Mouse (Mus musculus) midbrain, embryonic 12.5 days (tissue): ENCODE measurements at regions not wholly inside any gene's neighbourhood (a gene's known extent, or its start where the extent isn't known, plus 50 kb on each side); places are given as distances from the start of the nearest gene placed in this dataset.
A peak's percentile ranks its signal among the peaks of the same experiment; 100 is the strongest.

Source experiments
- ATAC-seq: fragments of 200-750 bp; cut with Nextera tagmentation; 2 replicates; pipeline ENCODE4 v1.8.0; 2017; ENCODE audit warnings: low read depth, moderate TSS enrichment, moderate library complexity; ENCODE audit not compliant: low FRiP score
- H3K27ac ChIP-seq: fragments of 300-500 bp; sonication (generic); replicated peaks from 2 replicates; pipeline ENCODE4 v1.5.1; 2016; ENCODE audit warnings: mild to moderate bottlenecking
- H3K27me3 ChIP-seq: fragments of 300-500 bp; sonication (generic); 2 replicates; pipeline ENCODE4 v1.6.1; 2016; ENCODE audit warnings: mild to moderate bottlenecking
- H3K36me3 ChIP-seq: fragments of 300-500 bp; sonication (generic); 2 replicates; pipeline ENCODE4 v1.6.1; 2016
- H3K4me1 ChIP-seq: fragments of 300-500 bp; sonication (generic); 2 replicates; pipeline ENCODE4 v1.6.1; 2016
- H3K4me2 ChIP-seq: fragments of 300-500 bp; sonication (generic); replicated peaks from 2 replicates; pipeline ENCODE4 v1.6.1; 2016; ENCODE audit warnings: mild to moderate bottlenecking, moderate library complexity
- H3K4me3 ChIP-seq: fragments of 300-500 bp; sonication (generic); 2 replicates; pipeline ENCODE4 v1.5.1; 2016; ENCODE audit warnings: mild to moderate bottlenecking
- H3K9ac ChIP-seq: fragments of 300-500 bp; sonication (generic); replicated peaks from 2 replicates; pipeline ENCODE4 v1.6.1; 2016; ENCODE audit warnings: mild to moderate bottlenecking, moderate library complexity
- H3K9me3 ChIP-seq: fragments of 300-500 bp; sonication (generic); 2 replicates; pipeline ENCODE4 v1.6.1; 2016; ENCODE audit warnings: mild to moderate bottlenecking
- WGBS: fragments of 180-500 bp; shearing (Covaris S2); methylation state at CpG from one replicate; pipeline ENCODE4 v1.1.7; 2016; 5-methylcytosine and 5-hydroxymethylcytosine counted together

DNA sequence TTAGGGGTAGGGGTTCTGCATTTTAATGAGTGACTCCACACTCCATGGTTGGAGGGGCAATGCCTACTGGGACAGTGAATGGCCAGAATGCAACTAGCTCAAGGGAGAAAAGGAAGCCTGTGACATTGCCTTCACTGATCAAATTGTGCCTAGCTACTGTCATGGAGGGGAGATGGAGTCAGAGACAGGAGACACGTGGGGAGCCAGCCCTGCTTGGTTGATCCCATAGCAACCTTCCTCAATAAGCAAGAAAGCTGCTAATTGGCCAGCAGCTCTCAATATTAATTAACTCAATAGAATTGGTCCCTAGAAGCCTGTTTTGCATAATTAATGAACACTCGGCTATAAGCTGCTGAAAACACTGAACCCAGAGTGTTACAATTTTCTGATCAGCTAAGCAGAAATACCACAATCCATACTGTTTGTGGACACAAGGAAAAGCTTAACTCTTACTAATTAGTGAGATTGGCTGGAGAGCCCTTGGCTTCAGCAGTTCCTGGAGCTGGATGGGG lies 233.7 kb upstream of the Eif4g2 start:
- H3K27me3 ChIP-seq: no peaks in the 10 kb centered on the region
- no peak for ATAC-seq
- no peaks in the 10 kb centered on the region for H3K9me3 ChIP-seq
- no peaks in the 10 kb centered on the region for H3K36me3 ChIP-seq
- H3K27ac ChIP-seq: no peak overlapping the region
- no peak overlapping the region for H3K4me3 ChIP-seq
- no peak overlapping the region for H3K4me2 ChIP-seq
- 68% methylated on average over 2 of the region's 2 CpGs for WGBS
- no peak overlapping the region for H3K9ac ChIP-seq
- no peaks in the 10 kb centered on the region for H3K4me1 ChIP-seq

DNA sequence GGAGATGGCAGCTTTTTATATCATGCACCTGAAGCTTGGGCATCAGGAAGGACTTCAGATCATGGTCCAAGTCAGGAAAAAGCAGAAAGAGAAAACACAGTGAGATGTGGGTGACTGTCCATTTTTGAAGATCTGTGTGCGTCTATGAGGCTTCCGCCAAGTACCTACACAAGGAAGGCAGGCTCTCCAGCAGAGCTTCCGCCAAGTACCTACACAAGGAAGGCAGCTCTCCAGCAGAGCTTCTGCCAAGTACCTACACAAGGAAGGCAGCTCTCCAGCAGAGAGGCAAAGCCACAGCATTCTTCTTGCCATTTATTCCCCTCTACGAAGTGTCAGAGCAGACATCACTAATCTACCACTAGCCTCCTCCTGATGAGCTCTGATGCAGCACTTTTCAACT lies 231.1 kb upstream of the Eif4g2 start:
- Histone ChIP-seq H3K4me1 (no peaks in the 10 kb centered on the region), H3K36me3 (no peaks in the 10 kb centered on the region), H3K9me3 (no peaks in the 10 kb centered on the region), H3K27me3 (no peaks in the 10 kb centered on the region), H3K4me2 (no peak overlapping the region), H3K4me3 (no peak overlapping the region), H3K27ac (no peak overlapping the region), H3K9ac (no peak overlapping the region)
- WGBS: 91% methylated on average over 4 of the region's 4 CpGs
- no peak for ATAC-seq

DNA sequence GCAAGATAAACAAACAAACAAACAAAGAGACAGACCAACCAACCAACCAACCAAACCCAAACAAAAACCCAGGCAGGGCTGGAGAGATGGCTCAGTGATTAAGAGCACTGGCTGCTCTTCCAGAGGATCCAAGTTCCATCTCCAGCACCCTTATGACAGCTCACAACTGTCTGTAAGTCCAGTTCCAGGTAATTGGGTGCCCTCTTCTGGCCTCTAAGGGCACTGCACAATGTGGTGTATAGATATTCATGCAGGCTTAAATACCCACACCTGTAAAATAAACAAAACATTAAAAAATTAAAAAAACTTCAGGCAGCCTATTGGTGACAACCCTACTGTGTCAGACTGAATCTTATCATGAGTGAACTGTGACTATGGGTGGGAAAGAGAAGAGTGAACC lies 222.4 kb upstream of the Eif4g2 start:
- no peak overlapping the region for H3K4me3 ChIP-seq
- no peak for ATAC-seq

DNA sequence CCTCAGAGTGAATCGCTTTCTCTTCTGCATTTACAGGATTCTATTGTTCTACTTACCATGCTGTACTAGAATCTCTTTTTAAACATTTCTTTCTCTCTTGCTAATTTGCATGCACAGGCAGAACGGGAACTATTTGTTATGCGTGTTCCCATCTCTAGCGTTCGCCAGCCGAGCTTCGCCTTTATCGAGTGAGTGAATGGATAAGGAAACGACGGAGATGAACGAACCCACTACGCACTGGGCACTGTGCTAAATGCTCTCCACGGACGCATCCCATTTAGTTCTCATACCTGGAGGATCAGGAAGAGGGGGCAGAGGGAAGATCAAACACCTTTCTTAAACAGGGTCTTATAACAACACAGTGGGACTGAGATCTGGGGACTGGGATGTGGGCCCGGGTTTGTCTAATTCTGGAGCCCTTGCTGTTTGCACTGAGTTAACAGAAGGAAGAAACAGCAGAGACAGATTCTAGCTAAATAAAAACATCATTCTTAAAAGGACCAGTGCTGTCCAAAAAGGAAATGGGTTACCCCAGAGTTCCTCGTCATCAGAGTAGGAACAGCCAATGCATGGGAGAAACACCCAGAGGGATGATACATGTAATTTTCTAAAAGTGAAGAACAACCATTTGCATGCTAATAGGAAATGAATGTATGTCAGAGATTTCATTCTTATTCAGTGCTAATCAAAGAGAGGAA lies 219.1 kb upstream of the Eif4g2 start:
- no peak overlapping the region for H3K27ac ChIP-seq
- no peaks in the 10 kb centered on the region for H3K27me3 ChIP-seq
- ATAC-seq: peak; percentile 56; the same call in 1 of the 2 replicates
- no peak overlapping the region for H3K9ac ChIP-seq
- no peaks in the 10 kb centered on the region for H3K36me3 ChIP-seq
- WGBS: 51% methylated on average over 16 of the region's 16 CpGs
- peaks cover 17% of the 10 kb centered on the region for H3K4me1 ChIP-seq
- no peaks in the 10 kb centered on the region for H3K9me3 ChIP-seq
- H3K4me2 ChIP-seq: 0 out of 2 replicates have a peak overlapping the region, but pooled peaks have one; percentile 1
- H3K4me3 ChIP-seq: no peak overlapping the region

More for the DNA sequence above, 222.4 kb upstream of the Eif4g2 start:
- Histone ChIP-seq H3K27me3 (no peaks in the 10 kb centered on the region), H3K4me1 (peaks cover 7% of the 10 kb centered on the region), H3K9me3 (no peaks in the 10 kb centered on the region), H3K36me3 (no peaks in the 10 kb centered on the region), H3K9ac (no peak overlapping the region), H3K27ac (no peak overlapping the region), H3K4me2 (no peak overlapping the region)

DNA sequence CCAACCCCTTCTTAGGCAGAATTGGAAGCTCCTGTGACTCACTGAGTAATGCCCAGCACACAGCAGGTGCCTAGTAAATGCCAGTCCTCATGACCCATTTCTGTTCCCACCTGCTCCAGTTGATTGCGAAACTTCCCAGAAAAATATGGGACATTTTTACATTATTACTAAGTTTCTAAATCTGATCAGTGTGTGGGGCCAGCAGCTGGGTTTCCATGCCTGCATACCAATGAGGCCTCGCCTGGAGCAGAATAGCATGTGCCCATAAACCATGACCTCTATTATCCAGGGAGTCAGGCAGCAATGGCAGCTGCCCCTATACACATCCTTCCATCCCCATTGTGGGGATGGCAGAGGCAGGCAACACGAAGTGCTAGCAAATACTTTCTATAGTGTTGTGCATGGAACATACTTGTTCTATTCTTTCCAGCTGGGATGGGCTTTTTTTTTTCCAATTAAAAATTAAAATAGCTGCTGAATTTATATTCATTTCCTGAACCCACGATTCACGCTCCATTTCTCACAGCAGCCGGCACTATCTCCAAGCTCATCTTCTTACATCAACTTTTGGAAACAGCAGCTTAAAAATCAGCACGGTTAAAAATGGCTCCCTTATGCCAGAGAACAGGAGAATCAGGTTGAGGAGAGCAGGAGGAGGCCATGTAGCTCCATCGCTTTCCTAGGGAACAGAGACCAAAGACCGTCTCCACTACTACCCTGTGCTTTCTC lies 214.5 kb upstream of the Eif4g2 start:
- WGBS: 71% methylated on average over 9 of the region's 9 CpGs
- Histone ChIP-seq H3K27ac (no peak overlapping the region; the same call in 1 of the 2 replicates), H3K4me2 (no peak overlapping the region), H3K36me3 (no peaks in the 10 kb centered on the region), H3K9me3 (no peaks in the 10 kb centered on the region), H3K9ac (no peak overlapping the region), H3K4me3 (no peak overlapping the region), H3K4me1 (peaks cover 19% of the 10 kb centered on the region), H3K27me3 (no peaks in the 10 kb centered on the region)
- peak; percentile 56; the same call in 1 of the 2 replicates for ATAC-seq

DNA sequence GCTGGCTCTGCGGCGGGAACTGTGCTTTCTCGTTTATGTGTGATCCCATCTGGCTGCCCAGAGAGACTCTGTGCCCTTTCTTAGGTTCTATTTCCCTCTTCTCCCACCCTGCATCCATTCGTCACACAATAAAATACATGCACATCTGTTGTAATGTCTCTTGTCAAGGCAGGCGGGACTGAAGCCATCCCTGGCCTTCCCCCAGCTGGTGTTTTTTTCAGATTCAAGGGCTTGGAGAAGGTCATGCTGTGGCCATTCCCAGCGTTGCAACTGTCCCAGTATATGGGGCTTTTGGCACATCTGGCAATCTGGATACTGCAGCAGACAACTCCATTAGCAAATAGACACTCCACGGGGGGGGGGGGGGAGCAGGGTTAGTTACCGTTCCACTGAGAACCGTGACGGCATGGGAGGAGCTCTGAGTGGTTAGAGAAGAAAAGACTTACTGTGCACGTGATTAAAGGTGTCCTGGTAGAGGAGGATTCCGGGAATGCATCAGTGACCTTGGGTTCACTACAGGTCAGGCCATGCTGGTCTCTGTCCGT lies 200.7 kb upstream of the Eif4g2 start:
- no peaks in the 10 kb centered on the region for H3K27me3 ChIP-seq
- H3K4me2 ChIP-seq: no peak overlapping the region
- no peak overlapping the region for H3K4me3 ChIP-seq
- no peak overlapping the region for H3K27ac ChIP-seq
- peaks cover 5% of the 10 kb centered on the region; the same call in 1 of the 2 replicates for H3K4me1 ChIP-seq
- H3K9ac ChIP-seq: no peak overlapping the region
- no peak for ATAC-seq
- H3K9me3 ChIP-seq: no peaks in the 10 kb centered on the region
- 46% methylated on average over 13 of the region's 13 CpGs for WGBS
- no peaks in the 10 kb centered on the region for H3K36me3 ChIP-seq

DNA sequence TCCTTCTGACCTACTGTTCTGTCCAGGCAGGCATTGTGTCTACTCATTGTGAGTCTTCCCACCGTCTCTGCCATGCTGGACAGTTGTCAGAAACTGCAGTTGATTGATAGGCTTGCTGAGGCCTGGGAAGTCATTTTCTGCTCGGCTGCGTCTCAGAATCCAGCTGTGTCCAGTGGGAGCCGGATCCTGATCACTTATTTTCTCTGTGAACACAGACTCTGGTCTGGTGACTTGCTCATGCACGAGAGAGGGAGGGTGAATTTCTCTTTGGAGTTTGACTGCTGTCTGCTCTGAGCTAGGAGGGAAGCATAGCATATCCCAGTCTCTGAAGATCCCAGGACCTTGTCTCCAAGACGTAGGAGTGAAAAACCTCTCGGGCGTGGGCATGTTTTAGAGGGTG lies 199.5 kb upstream of the Eif4g2 start:
- H3K4me2 ChIP-seq: no peak overlapping the region
- 66% methylated on average over 8 of the region's 8 CpGs for WGBS
- H3K9me3 ChIP-seq: no peaks in the 10 kb centered on the region
- no peak overlapping the region for H3K27ac ChIP-seq
- ATAC-seq: no peak
- no peaks in the 10 kb centered on the region for H3K36me3 ChIP-seq
- H3K4me3 ChIP-seq: no peak overlapping the region
- H3K4me1 ChIP-seq: peaks cover 5% of the 10 kb centered on the region; the same call in 1 of the 2 replicates
- no peaks in the 10 kb centered on the region for H3K27me3 ChIP-seq
- no peak overlapping the region for H3K9ac ChIP-seq

DNA sequence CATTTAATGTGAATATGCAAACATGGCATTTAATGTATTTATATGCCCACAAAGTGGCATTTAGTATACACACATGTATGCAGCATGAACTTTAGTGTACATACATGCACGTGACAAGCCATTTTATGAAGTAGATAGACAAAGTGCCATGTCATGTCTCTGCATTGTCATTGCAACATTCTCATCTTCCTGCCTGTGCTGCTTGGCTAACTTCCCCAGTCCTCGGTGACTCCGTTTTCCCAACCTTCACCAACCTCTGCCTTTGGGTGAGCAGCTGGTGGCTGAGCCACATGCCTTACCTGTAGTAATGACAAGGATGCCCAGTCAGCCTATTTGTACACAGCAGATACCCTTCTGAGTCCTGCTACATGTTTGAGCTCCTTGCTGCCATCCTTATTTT lies 194.9 kb upstream of the Eif4g2 start:
- no peak overlapping the region for H3K4me3 ChIP-seq
- H3K4me2 ChIP-seq: no peak overlapping the region
- H3K4me1 ChIP-seq: no peaks in the 10 kb centered on the region
- H3K27ac ChIP-seq: no peak overlapping the region
- H3K27me3 ChIP-seq: no peaks in the 10 kb centered on the region
- H3K9ac ChIP-seq: no peak overlapping the region
- H3K9me3 ChIP-seq: no peaks in the 10 kb centered on the region
- WGBS: 86% methylated on average over 3 of the region's 3 CpGs
- ATAC-seq: no peak
- H3K36me3 ChIP-seq: no peaks in the 10 kb centered on the region

DNA sequence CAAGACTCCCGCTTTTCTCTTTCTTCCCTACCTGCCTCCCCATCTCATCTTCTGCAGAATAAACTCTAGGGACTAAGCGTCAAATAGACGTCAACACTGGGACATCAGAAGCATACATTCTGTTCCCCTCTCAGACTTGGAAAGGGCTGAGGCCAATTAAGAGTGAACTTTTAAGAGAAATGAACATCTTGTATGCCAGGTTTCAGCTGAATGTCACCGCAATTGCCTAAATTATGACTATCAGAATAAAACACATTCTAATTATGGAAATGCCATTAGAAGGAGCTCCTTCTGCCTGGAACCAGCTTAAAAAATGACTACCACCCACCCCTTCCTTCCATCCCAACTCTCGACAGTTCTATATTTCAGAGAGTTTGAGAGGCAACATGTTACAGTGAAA lies 191.0 kb upstream of the Eif4g2 start:
- Histone ChIP-seq H3K4me2 (no peak overlapping the region), H3K36me3 (no peaks in the 10 kb centered on the region), H3K4me1 (no peaks in the 10 kb centered on the region), H3K4me3 (no peak overlapping the region), H3K27me3 (no peaks in the 10 kb centered on the region), H3K9ac (no peak overlapping the region), H3K9me3 (no peaks in the 10 kb centered on the region), H3K27ac (no peak overlapping the region)
- 93% methylated on average over 5 of the region's 5 CpGs for WGBS
- no peak for ATAC-seq

DNA sequence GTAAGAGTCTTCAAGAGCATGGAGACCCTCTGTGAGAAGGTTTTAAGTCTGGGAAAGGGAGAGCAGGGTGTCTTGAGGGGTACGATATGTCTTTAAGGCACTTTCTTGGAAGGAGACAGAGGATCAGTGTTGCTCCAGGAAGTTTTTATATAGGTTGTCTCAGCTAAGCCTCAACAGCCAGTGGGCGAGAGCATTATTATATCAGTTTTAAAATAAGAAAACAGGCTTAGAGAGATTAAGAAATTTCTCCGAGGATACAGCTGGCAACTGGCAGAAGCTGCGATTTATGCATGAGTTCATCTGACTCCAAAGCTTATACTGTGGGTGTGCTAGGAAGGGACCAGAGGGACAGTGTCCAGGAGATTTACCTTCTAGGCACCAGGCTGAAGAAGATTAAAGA lies 188.0 kb upstream of the Eif4g2 start:
- Histone ChIP-seq H3K36me3 (no peaks in the 10 kb centered on the region), H3K4me3 (no peak overlapping the region), H3K27me3 (no peaks in the 10 kb centered on the region), H3K9ac (no peak overlapping the region), H3K9me3 (no peaks in the 10 kb centered on the region), H3K4me2 (no peak overlapping the region), H3K4me1 (no peaks in the 10 kb centered on the region), H3K27ac (no peak overlapping the region)
- no peak for ATAC-seq
- 85% methylated on average over 4 of the region's 4 CpGs for WGBS

DNA sequence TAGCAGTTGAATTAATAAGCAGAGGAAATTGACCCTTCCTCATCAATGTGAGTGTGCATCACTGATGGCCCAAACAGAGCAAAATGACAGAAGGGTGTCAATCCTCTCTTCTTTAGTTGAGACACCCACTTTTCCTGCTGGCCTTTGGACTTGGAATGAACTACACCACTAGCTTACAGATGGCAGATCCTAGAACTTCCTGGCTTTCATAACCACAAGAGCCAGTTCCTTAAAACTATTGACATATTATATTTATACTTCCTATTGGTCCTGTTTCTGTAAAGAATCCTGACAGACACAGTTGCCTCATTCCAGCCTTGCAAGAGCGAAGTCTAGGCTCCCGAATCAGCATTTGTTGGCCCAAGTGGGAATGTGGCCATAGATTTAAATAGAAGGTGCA lies 185.4 kb upstream of the Eif4g2 start:
- H3K4me2 ChIP-seq: no peak overlapping the region
- 89% methylated on average over 2 of the region's 2 CpGs for WGBS

DNA sequence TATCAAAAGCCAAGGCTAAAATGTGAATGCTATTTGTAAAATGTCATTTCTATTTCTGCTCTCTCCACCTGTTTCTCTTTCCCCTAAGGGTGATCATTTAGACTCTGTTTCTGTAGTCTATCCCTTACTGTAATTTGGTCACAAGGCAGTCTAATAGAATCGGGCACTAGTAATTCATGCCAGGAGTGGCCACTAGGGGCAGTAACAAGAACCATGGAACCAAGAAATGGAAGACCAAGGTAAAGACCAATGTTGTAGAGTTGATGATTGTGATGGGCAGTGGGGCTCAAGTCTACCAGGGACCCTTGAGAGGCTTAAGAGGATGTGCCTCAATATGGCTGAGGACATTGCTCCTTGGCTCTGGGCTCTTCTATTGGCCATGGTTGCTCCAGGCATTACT lies 180.5 kb upstream of the Eif4g2 start:
- H3K9me3 ChIP-seq: no peaks in the 10 kb centered on the region
- H3K27ac ChIP-seq: no peak overlapping the region
- no peaks in the 10 kb centered on the region for H3K27me3 ChIP-seq
- no peak overlapping the region for H3K4me3 ChIP-seq
- H3K36me3 ChIP-seq: no peaks in the 10 kb centered on the region
- H3K4me2 ChIP-seq: no peak overlapping the region
- H3K4me1 ChIP-seq: no peaks in the 10 kb centered on the region
- ATAC-seq: no peak
- WGBS: 95% methylated on average over 1 of the region's 1 CpGs
- H3K9ac ChIP-seq: no peak overlapping the region

More for the DNA sequence above, 185.4 kb upstream of the Eif4g2 start:
- Histone ChIP-seq H3K9me3 (no peaks in the 10 kb centered on the region), H3K9ac (no peak overlapping the region), H3K36me3 (no peaks in the 10 kb centered on the region), H3K27me3 (no peaks in the 10 kb centered on the region), H3K4me3 (no peak overlapping the region), H3K27ac (no peak overlapping the region), H3K4me1 (no peaks in the 10 kb centered on the region)
- no peak for ATAC-seq
